Mouse (Mus musculus) hindbrain, embryonic 16.5 days (tissue): ENCODE measurements around the gene Dnah12. TPM values are rescaled to one million over a fixed set of nuclear protein-coding genes. Genes with fewer than 3 reads are reported as not detected.
"Not testable (repeated sequence)": the region's sequence is repeated elsewhere in the genome, so short reads cannot be mapped to it uniquely, and the experiment has no call there.

Experiments used
- ATAC-seq: fragments of 200-750 bp; cut with Nextera tagmentation; 2 replicates; pipeline ENCODE4 v1.8.0; 2017; ENCODE audit warnings: moderate TSS enrichment, moderate library complexity
- H3K27ac ChIP-seq: fragments of 300-500 bp; sonication (generic); 2 replicates; pipeline ENCODE4 v1.5.1; 2014; ENCODE audit warnings: low read depth, mild to moderate bottlenecking, control low read depth, low read length, moderate library complexity
- H3K27me3 ChIP-seq: fragments of 300-500 bp; sonication (generic); replicated peaks from 2 replicates; pipeline ENCODE4 v1.6.1; 2014; ENCODE audit warnings: low read length; ENCODE audit not compliant: control insufficient read depth, insufficient read depth
- H3K36me3 ChIP-seq: fragments of 300-500 bp; sonication (generic); 2 replicates; pipeline ENCODE4 v1.6.1; 2014; ENCODE audit warnings: mild to moderate bottlenecking, low read length, moderate library complexity, mixed read lengths; ENCODE audit not compliant: control insufficient read depth, insufficient read depth
- H3K4me1 ChIP-seq: fragments of 300-500 bp; sonication (generic); 2 replicates; pipeline ENCODE4 v1.6.1; 2014; ENCODE audit warnings: low read depth, low read length; ENCODE audit not compliant: control insufficient read depth, insufficient read depth
- H3K4me2 ChIP-seq: fragments of 300-500 bp; sonication (generic); 2 replicates; pipeline ENCODE4 v1.6.1; 2014; ENCODE audit warnings: mild to moderate bottlenecking, low read length, control low read depth, moderate library complexity
- H3K4me3 ChIP-seq: fragments of 300-500 bp; sonication (generic); 2 replicates; pipeline ENCODE4 v1.5.1; 2014; ENCODE audit warnings: mild to moderate bottlenecking, low read length, control low read depth, moderate library complexity
- H3K9ac ChIP-seq: fragments of 300-500 bp; sonication (generic); 2 replicates; pipeline ENCODE4 v1.6.1; 2014; ENCODE audit warnings: low read depth, mild to moderate bottlenecking, control low read depth, low read length, moderate library complexity
- H3K9me3 ChIP-seq: fragments of 300-500 bp; sonication (generic); 2 replicates; pipeline ENCODE4 v1.6.1; 2014; ENCODE audit warnings: mild to moderate bottlenecking, low read length, moderate library complexity; ENCODE audit not compliant: control insufficient read depth
- whole genome bisulfite sequencing: fragments of 180-500 bp; shearing (Covaris S2); extraction: QIAGEN DNeasy Blood & Tissue Kit; methylation state at CpG from one replicate; pipeline ENCODE4 v1.1.7; 2014; 5-methylcytosine and 5-hydroxymethylcytosine counted together
- polyA plus RNA-seq: library from polyadenylated mRNA; unstranded; fragments of >200 nt; fragmentation: Nextera tagmentation; extraction: Ambion mirVana; gene quantifications from 2 replicates; pipeline ENCODE4 v1.2.1, GENCODE M21; 2015

The Dnah12 gene
- polyA plus RNA-seq, 1 experiment from 2014 or later = 0.06 TPM

DNA sequence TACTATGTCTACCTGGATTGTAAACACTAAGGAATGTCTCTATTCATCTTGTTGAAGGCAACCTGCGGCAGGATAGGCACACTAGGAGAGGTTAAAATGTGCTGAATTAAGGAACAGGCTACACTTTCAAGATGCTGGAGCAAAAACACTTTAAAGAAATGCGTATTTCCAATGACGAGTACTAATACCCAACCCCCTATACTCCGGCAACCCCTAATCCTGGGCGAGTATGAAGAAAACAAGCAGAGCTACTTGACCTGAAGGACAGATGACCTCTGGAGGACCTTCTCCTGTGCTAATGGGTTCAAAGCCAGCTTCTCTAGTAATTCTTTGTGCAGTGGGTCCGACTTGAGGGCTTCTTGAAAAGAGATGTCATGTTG is 25.1 kb upstream of the Dnah12 start:
- H3K9me3 ChIP-seq = no peaks in the 10 kb centered on the region
- no peak for ATAC-seq
- H3K9ac ChIP-seq = peak overlapping the region; percentile 78
- WGBS = 33% methylated on average over 6 of the region's 6 CpGs
- H3K4me2 ChIP-seq = peak overlapping the region; percentile 99
- peak overlapping the region; percentile 73 for H3K4me3 ChIP-seq
- peaks cover 9% of the 10 kb centered on the region for H3K36me3 ChIP-seq
- H3K4me1 ChIP-seq = peaks cover 20% of the 10 kb centered on the region
- no peaks in the 10 kb centered on the region for H3K27me3 ChIP-seq
- no peak overlapping the region for H3K27ac ChIP-seq

DNA sequence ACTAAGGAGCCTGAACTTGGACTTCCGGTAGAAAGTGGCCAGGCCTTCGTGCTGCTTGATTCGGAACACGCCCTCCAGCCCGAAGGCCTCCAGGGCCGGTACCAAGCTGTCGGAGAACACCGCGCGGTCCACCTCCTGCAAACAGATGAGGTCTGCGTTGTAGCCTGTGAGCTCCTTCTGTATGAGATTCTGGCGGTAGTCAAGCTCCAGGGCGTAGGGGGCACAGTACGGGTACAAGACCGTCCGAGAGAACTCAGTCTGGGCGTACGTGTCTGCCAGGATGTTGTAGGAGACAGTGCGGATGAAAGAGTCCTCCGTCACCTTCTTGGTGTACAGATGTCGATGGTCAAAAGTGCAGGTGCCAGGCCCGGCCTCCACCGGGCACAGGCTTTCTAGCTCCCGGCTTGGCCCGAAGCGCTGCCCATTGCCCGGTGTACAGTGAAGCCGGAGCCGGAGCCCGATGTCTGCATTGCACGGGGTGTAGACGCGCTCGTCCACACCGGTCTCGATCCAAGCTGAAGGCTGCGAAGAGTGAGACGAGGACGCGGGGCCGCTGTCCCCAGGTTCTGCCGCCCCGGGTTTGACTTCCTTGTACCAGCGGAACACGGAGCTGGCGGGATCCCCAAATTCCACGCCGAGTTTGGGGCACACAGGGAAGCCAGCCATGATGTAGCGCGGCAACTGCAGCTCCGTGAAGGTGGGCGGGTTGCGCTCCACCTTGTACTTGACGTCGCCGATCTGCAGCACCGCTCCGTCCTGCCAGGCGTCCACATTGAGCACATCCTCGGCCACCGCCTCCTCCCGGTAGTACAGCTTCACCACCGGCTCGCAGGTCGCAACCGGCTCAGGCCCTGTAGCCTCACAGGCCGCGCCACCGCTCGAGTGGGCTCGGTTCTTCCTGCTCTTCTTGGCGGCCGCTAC is 24.4 kb upstream of the Dnah12 start:
- Histone ChIP-seq H3K4me1 (peaks cover 20% of the 10 kb centered on the region), H3K36me3 (peaks cover 9% of the 10 kb centered on the region), H3K27me3 (no peaks in the 10 kb centered on the region), H3K4me2 (peak overlapping the region; percentile 99), H3K27ac (peak overlapping the region; percentile 94), H3K9me3 (no peaks in the 10 kb centered on the region), H3K4me3 (peak overlapping the region; percentile 73), H3K9ac (peak overlapping the region; percentile 78)
- ATAC-seq = peak; percentile 53
- 1% methylated on average over 69 of the region's 73 CpGs for WGBS

DNA sequence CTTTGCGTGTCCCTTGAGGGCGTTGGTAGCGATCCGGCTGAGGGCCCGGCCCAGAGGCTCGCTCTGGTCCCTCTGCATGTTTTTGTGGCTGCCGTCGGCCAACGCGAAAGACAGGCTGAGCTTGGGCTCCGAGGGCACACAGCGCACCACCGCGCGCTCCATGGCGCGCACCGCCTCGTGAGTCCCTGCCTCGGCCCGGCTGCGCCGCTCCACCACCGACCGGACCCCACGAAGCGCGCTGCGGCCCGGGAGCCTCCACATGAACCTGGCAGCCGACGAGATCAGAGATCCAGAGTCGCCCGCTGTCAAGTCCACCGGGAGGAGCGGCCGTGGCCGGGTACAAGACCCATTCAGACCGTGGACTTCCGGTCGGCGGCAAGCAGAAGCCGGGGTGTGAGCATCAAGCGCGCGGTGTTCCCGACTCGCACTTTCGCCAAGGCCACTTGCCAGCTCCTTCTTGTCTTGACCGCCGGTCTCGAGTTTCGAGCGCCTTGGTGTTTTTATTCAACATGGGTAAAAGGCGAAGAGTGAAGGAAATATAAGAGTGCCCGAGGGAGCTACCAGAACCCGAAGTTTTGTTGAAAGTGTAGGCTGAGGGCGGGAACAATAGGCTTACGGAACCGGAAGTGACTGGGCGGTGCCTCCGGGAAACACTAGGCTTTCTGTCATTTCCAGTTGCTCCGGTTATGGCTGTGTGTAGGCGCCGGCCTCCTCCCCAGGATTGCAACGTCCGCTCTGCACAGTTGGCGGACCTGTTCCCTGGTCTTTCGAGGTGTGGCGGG is 23.6 kb upstream of the Dnah12 start, which contains the start of gene Pde12:
Pde12 (minus strand) TSS at position 592 of the 782 bp plus-strand sequence.
- peak within 1 kb of the TSS; percentile 73 for H3K4me3 ChIP-seq
- H3K9me3 ChIP-seq = no peaks in the 10 kb centered on the region
- peaks cover 8% of the 10 kb centered on the region for H3K36me3 ChIP-seq
- WGBS = under 1% methylated on average over 70 of the region's 70 CpGs
- peak within 1 kb of the TSS; percentile 78 for H3K9ac ChIP-seq
- peak within 1 kb of the TSS; percentile 99 for H3K4me2 ChIP-seq
- peaks cover 20% of the 10 kb centered on the region for H3K4me1 ChIP-seq
- peak within 1 kb of the TSS; percentile 94 for H3K27ac ChIP-seq
- ATAC-seq = peak; percentile 98
- no peaks in the 10 kb centered on the region for H3K27me3 ChIP-seq

DNA sequence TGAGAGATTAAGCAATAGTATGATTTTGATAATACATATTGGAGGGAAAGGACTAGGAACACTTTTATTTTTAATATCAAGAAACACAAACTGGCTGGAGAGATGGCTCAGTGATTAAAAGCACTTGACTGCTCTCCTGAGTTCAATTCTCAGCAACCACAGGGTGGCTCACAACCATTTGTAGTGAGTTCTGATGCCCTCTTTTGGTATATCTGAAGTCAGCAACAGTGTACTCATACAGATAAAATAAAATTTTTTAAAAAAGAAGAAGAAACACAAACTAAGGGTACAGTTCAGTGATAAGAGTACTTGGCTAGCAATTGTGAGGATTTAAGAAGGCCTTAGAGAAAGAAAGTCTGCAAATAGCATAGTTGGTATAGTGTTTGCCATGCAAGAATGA is 22.1 kb upstream of the Dnah12 start:
- no peak overlapping the region for H3K27ac ChIP-seq
- no peaks in the 10 kb centered on the region; the same call in 1 of the 2 replicates for H3K36me3 ChIP-seq
- H3K27me3 ChIP-seq = no peaks in the 10 kb centered on the region
- no peak overlapping the region for H3K4me3 ChIP-seq
- no peak for ATAC-seq
- no peak overlapping the region for H3K9ac ChIP-seq
- no peak overlapping the region for H3K4me2 ChIP-seq
- peaks cover 20% of the 10 kb centered on the region for H3K4me1 ChIP-seq
- no peaks in the 10 kb centered on the region for H3K9me3 ChIP-seq

DNA sequence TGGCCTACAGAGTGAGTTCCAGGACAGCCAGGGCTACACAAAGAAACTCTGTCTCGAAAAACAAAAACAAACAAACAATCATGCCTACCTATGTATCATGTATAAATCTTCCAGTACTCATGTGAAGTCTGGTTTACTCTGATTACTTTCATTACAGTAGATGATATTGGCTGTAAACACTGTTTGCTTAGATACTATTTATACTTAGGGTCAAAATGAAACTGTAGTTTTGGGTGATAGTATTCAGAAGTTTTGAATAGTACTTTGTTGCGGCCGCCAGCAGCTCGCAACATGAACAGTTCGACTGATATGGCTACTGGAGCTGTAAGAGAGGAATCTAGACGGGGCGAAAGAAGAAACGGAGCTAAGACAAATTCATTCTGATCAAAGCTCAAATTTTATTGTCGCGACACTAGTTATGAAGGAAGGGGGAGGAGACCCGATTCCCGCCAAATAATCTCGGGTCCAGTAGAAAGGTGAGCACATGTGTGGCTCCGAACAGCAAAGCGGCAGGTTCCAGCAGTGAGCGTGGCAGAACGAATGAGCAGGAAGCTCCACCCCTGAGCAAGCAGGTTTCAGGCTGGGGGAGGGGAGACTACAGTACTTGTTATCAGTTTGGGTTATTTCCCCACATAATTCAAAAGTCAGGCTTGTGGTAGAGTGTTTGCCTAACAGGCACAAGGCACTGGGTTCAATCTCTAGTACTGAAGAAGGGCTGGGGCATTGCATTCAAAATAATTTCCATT is 21.0 kb upstream of the Dnah12 start:
- not testable (repeated sequence) for H3K36me3 ChIP-seq, H3K27ac ChIP-seq, H3K27me3 ChIP-seq, H3K4me3 ChIP-seq, H3K9me3 ChIP-seq, H3K4me2 ChIP-seq, H3K9ac ChIP-seq, ATAC-seq
- H3K4me1 ChIP-seq = peaks cover 16% of the 10 kb centered on the region
- 68% methylated on average over 17 of the region's 17 CpGs for WGBS

DNA sequence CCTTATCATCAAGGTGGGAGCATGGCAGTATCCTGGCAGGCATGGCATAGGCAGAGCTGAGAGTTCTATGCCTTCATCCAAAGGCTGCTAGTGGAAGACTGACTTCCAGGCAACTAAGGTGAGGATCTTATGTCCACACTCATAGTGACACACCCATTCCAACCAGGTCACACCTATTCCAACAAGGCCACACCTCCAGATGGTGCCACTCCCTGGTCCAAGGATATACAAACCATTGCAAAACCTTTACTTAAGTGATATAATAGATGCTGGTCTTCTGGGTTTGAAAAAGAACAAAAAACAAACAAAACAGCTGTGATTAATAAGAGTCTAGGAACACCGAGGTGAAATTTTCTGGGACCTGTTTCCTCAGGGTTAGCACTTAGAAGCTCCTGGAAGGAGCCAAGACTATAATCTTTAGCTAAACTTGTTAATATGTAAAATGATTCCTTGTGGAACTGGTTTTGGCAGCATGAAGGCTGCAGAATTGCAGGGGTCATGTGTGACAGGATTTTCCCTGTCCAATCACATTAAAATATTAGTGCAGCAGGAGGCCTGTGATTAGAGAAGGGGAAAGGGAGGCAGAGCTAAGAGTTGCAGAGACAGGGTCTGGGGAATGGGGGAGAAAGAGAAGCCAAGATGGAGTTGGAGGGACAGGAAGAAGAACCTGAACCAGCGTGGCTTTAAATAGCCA is 18.5 kb upstream of the Dnah12 start:
- not testable (repeated sequence) for ATAC-seq, H3K27ac ChIP-seq

DNA sequence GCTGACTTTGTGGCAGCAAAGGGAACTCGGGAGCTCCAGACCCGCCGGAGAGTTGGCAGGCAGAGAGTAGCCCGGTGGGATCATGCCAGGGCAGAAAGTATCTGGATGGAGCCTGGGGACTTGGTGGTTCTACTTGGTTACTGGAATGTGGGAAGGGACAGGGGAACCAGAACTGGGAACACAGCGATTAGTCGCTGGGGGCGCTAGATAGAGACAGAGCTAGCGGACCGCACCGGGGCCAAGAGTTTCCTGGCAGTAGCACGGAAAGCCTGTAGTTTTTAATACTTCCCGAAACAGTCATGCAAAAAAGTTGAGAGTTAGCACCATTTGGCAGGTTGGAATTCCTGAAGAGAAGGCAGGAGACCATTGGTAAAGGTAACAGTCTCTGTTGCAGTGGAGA is 17.7 kb upstream of the Dnah12 start:
- Histone ChIP-seq H3K4me2 (no peak overlapping the region), H3K4me3 (no peak overlapping the region), H3K4me1 (peaks cover 3% of the 10 kb centered on the region), H3K9me3 (no peaks in the 10 kb centered on the region), H3K9ac (no peak overlapping the region), H3K27ac (no peak overlapping the region), H3K36me3 (no peaks in the 10 kb centered on the region), H3K27me3 (no peaks in the 10 kb centered on the region)
- 23% methylated on average over 12 of the region's 12 CpGs for WGBS
- no peak for ATAC-seq

More for the DNA sequence above, 18.5 kb upstream of the Dnah12 start:
- H3K9me3 ChIP-seq, H3K4me2 ChIP-seq, H3K9ac ChIP-seq, H3K27me3 ChIP-seq, H3K4me3 ChIP-seq, H3K36me3 ChIP-seq, H3K4me1 ChIP-seq: not testable (repeated sequence)
- WGBS = 87% methylated on average over 2 of the region's 2 CpGs

DNA sequence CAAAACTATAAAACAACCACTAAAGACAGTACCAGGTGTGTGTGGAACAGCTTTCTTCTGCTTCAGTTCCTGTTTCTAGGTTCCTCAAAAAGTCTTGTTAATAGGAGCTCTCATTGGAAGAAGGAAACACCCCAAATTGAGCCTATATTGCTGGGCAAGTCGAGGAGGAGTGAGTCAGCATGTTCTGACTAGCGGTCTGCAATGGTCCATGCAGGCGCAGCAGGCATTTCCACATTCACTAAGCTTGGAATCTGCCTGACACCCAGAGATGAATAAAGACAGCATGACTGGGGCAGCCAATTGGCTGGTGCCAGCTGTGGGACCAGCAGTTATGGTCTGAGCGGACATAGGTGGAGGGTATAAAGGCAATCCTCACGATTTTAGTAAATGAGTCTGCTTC is 17.3 kb upstream of the Dnah12 start:
- Histone ChIP-seq H3K27ac (no peak overlapping the region), H3K9ac (no peak overlapping the region), H3K9me3 (no peaks in the 10 kb centered on the region), H3K4me3 (no peak overlapping the region), H3K27me3 (no peaks in the 10 kb centered on the region), H3K4me1 (no peaks in the 10 kb centered on the region), H3K36me3 (no peaks in the 10 kb centered on the region), H3K4me2 (no peak overlapping the region)
- ATAC-seq = no peak
- WGBS = 77% methylated on average over 5 of the region's 5 CpGs
